Mouse (Mus musculus): ENCODE data around the gene Fut4. TPM values are rescaled to one million over a fixed set of nuclear protein-coding genes. Genes with fewer than 3 reads are reported as not detected.

Fut4 gene
- 6.3 and 7.6 TPM in 2 replicates for polyA plus RNA-seq (2016; fragmentation: Nextera tagmentation; extraction: Ambion mirVana)

DNA sequence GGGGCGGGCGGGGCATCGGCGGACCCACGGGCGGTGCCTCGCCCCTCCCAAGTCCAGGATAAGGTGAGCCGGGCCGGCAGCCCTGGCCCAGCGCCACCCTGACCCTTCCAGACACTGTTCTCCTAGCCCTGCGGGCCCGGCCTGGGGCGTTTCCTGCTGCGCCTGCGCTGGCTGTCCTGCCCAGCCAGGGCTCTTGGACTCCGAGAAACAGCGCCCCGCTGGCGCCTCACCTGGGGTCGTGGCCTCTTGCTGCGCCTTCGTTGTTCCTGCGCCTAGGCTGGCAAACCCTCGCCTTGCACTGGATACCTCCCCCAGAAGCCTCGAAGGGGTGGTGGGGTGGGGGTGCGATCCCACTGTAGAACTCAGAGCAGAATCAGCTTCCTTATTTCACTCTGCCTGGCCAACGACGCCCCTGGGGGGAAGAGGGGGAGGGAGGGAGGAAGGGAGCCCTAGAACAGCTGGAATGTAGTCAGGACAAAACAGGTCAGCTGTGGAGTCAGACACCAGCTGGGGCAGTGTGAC lies at the start of gene Fut4:
TSS of gene Fut4 (minus strand) at position 393 of the 522 bp plus-strand sequence.
- Histone ChIP-seq H3K36me3 (replicated peaks) (no peaks in the 10 kb centered on the region), H3K4me1 (peaks cover 18% of the 10 kb centered on the region), H3K27ac (replicated peaks) (peak within 1 kb of the TSS; percentile 87), H3K9me3 (no peaks in the 10 kb centered on the region), H3K27me3 (replicated peaks; ENCODE audit: low read depth, poor library complexity, severe bottlenecking) (peaks cover 30% of the 10 kb centered on the region), H3K4me3 (peak within 1 kb of the TSS; percentile 70)
- peak; percentile 81 for DNase-seq (ENCODE audit: low spot score)
- under 1% methylated on average over 28 of the region's 28 CpGs for WGBS

DNA sequence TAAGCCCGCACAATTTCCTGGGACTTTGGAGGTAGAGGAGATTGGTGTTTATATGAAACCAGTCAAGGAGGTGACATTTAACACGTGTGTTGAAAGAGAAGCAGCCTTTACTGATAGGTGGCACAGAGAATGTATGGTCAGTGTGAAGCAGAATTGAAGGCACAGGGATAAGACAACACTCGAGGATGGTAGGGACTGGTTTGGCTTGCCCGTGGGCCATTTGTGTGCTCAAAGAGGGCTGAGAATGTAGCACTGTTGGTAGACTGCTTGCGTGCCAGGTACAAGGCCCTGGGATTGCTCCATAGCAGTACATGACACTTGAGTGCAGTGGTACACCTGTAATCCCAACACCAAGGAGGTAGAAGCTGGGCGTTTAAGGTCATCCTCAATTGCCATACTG lies 35.2 kb upstream of the Fut4 start:
- no peaks in the 10 kb centered on the region for H3K27me3 ChIP-seq (replicated peaks; ENCODE audit: low read depth, poor library complexity, severe bottlenecking)
- H3K9me3 ChIP-seq, result no peaks in the 10 kb centered on the region
- H3K36me3 ChIP-seq (replicated peaks), result peaks cover 65% of the 10 kb centered on the region
- 92% methylated on average over 6 of the region's 6 CpGs for WGBS
- peaks cover 11% of the 10 kb centered on the region for H3K4me1 ChIP-seq
- H3K4me3 ChIP-seq, result no peak overlapping the region
- no peak overlapping the region for H3K27ac ChIP-seq (replicated peaks)
- DNase-seq (ENCODE audit: low spot score), result no peak

DNA sequence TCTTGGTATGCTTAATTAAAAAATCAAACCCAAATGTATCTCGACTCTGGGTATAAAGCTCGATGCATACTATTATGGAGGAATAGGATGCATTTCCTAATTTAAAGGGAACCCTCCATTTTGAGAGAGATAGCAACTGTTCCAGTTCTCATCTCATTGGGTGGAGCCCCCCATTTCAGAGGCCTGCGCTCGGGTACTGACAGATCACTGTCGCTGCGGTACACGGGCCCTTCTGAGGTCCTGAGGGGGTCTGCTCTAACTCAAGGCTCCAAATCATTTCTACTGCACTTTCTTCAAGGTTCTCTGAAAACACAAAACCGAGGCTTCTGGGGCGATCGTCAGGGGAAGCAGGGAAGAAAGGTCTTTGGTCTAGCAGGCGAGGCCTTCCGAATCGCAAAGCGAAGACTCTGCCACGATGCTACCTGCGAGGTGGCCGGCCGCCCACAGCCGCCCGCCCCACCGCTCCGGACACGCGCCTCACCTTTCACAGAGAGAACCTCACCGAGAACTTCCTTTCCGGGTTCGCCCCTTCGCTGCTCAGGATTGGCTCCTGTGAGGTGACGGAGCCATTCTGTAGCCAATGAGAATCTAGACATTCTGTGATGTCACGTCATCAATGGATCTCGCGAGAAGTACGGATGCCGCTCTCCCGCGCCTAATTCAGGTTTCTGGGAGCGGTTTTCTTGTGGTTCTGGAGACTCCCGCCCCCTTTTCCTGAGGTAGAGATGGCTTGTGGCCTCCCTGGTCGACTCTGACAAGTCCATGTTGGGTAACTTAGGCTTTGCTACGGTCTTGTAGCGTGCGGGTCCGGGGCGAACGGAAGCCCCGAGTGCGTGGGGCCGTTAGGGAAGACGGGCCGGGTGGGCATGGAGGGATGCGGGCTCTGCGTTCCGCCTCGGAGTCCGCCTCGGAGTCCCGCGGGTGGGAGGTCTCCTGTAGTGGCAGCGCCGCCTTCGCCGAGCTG lies 32.1 kb upstream of the Fut4 start, which contains the start of the genes Mre11a and Ankrd49:
TSS of gene Mre11a (plus strand) at position 616 of the 964 bp plus-strand sequence.
TSS of gene Ankrd49 (minus strand) at position 818 of the 964 bp plus-strand sequence.
- Histone ChIP-seq H3K27ac (replicated peaks) (peak within 1 kb of the TSS; percentile 97), H3K36me3 (replicated peaks) (peaks cover 63% of the 10 kb centered on the region)
- under 1% methylated on average over 62 of the region's 62 CpGs for WGBS

DNA sequence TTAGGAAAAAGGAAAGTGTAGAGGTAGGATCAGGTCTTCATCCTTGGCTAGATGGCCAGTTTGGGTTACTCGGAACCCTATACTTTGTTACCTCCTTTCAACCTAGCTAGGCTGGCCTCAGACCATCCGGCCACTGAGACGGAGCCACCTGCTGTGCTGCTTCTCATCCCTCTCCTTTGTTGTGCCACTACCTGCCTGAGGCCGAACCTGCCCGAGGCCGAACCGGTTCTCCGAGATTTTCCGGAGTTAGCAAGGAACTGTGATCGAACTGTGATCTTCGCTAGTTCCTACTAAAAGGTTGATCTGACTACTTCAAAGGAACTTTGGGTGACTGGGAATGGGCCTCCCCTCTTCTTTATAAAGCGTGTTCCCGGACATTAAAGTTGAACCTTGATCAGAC lies 26.1 kb upstream of the Fut4 start:
- Histone ChIP-seq H3K4me1 (no peaks in the 10 kb centered on the region), H3K9me3 (no peaks in the 10 kb centered on the region), H3K27ac (replicated peaks) (no peak overlapping the region), H3K27me3 (replicated peaks; ENCODE audit: low read depth, poor library complexity, severe bottlenecking) (no peaks in the 10 kb centered on the region), H3K4me3 (no peak overlapping the region), H3K36me3 (replicated peaks) (peaks cover 31% of the 10 kb centered on the region)
- peak; percentile 31 for DNase-seq (ENCODE audit: low spot score)
- WGBS, result 29% methylated on average over 13 of the region's 13 CpGs

More for the DNA sequence above, 32.1 kb upstream of the Fut4 start, which contains the start of the genes Mre11a and Ankrd49:
- Histone ChIP-seq H3K4me3 (peak within 1 kb of the TSS; percentile 86), H3K9me3 (no peaks in the 10 kb centered on the region), H3K4me1 (peaks cover 11% of the 10 kb centered on the region), H3K27me3 (replicated peaks; ENCODE audit: low read depth, poor library complexity, severe bottlenecking) (no peaks in the 10 kb centered on the region)
- peak; percentile 92 for DNase-seq (ENCODE audit: low spot score)

DNA sequence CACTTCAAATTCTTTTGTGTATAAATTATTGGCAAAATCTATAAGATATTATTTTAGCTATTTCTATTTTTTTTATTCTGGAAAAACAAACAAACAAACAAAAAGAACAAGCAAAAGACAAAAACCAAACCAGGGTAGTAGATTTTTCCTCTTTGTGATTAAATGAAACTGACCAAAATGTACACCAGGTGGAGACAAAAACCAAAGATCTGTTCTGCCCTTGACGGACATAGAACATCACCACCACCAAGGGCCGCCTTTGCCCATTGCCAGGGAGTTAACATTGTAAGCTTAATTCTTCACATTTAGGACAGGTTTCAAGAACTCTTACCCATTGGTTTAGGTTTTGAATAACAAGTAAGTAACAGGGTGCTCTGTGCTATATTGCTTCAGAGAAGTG lies 21.6 kb upstream of the Fut4 start:
- 54% methylated on average over 2 of the region's 2 CpGs for WGBS
- no peak overlapping the region for H3K4me3 ChIP-seq
- DNase-seq (ENCODE audit: low spot score), result no peak

DNA sequence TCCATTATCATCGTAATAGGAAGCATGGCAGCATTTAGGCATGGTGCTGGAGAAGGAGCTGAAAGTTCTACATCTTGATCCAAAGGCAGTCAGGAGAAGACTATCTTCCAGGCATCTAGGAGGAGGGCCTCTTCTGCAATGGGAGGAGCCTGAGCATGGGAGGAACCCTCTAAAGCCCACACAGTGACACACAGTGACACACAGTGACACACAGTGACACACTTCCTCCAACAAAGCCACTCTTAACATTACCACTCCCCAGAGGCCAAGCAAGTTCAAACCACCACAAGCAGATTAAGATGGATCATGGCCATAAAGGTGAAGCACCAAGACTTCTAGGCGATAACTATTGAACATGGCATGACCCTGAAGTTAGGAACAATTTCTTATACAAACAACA lies 19.9 kb upstream of the Fut4 start:
- DNase-seq (ENCODE audit: low spot score), result no peak
- Histone ChIP-seq H3K9me3 (no peaks in the 10 kb centered on the region), H3K4me3 (no peak overlapping the region), H3K36me3 (replicated peaks) (no peaks in the 10 kb centered on the region), H3K27ac (replicated peaks) (no peak overlapping the region), H3K4me1 (peaks cover 18% of the 10 kb centered on the region), H3K27me3 (replicated peaks; ENCODE audit: low read depth, poor library complexity, severe bottlenecking) (peaks cover 20% of the 10 kb centered on the region)
- 92% methylated on average over 2 of the region's 2 CpGs for WGBS

More for the DNA sequence above, 21.6 kb upstream of the Fut4 start:
- Histone ChIP-seq H3K27ac (replicated peaks) (no peak overlapping the region), H3K9me3 (no peaks in the 10 kb centered on the region), H3K4me1 (peaks cover 18% of the 10 kb centered on the region), H3K36me3 (replicated peaks) (no peaks in the 10 kb centered on the region), H3K27me3 (replicated peaks; ENCODE audit: low read depth, poor library complexity, severe bottlenecking) (peaks cover 15% of the 10 kb centered on the region)

DNA sequence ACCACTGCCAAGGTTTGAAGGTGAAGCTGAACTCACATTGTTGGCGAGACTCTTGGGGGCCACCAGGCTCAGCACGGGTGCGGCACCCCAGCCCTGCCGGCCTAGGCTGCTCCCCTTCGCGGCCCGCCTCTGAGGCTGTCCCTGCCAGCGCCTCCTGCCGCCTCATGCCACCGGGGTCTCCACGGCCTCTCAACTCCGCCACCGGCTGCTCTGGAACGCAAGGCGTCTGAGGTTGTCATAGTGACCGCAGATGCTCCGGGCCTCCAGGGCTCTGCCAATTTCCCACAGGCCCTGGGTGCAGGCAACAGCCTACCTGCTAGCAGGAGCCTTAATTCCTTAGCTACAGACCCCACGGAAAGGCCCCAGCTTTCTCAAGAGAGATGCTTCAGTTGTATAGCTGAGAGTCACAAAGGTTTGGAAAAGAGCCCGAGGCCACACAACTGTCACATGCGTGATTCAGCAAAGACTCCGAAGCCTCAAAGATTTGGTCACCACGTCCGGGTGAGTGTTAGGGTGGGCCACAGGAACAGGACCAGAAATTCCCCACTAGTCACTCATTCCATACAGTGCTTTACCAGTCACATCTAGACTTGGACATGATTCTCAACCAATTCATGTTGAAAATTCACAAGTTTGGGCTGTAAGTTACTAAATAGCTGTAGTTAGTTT lies 18.7 kb upstream of the Fut4 start, which contains the start of gene 1700012B09Rik:
TSS of gene 1700012B09Rik (minus strand) at position 228 of the 669 bp plus-strand sequence.
- DNase-seq (ENCODE audit: low spot score), result peak; percentile 52
- Histone ChIP-seq H3K36me3 (replicated peaks) (no peaks in the 10 kb centered on the region), H3K9me3 (no peaks in the 10 kb centered on the region), H3K4me1 (peaks cover 18% of the 10 kb centered on the region), H3K27ac (replicated peaks) (no peak within 1 kb of the TSS), H3K4me3 (peak within 1 kb of the TSS; percentile 28; the same call in 1 of the 2 replicates), H3K27me3 (replicated peaks; ENCODE audit: low read depth, poor library complexity, severe bottlenecking) (peaks cover 20% of the 10 kb centered on the region)
- WGBS, result 17% methylated on average over 23 of the region's 23 CpGs

DNA sequence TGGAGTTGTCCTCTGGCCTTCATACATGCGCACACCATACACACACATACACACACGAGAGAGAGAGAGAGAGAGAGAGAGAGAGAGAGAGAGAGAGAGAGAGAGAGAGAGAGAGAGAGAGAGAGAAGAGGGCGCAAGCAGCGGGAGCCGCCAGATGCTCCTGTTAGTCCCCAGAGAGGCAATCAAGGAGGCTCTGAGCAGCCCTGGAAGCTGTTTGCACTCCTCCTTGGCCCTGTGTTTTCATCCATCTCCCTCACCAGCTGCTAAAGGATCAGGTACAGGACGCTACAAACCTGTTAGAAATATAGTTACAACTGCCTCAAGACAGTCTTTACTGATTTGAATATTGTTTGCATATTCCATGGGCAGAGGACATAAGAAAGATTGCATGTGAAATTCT lies 17.6 kb upstream of the Fut4 start:
- no peak overlapping the region for H3K4me3 ChIP-seq
- H3K4me1 ChIP-seq, result peaks cover 18% of the 10 kb centered on the region
- H3K27ac ChIP-seq (replicated peaks), result no peak overlapping the region
- 49% methylated on average over 6 of the region's 6 CpGs for WGBS
- H3K9me3 ChIP-seq, result no peaks in the 10 kb centered on the region
- no peak for DNase-seq (ENCODE audit: low spot score)
- no peaks in the 10 kb centered on the region for H3K36me3 ChIP-seq (replicated peaks)
- peaks cover 20% of the 10 kb centered on the region for H3K27me3 ChIP-seq (replicated peaks; ENCODE audit: low read depth, poor library complexity, severe bottlenecking)

DNA sequence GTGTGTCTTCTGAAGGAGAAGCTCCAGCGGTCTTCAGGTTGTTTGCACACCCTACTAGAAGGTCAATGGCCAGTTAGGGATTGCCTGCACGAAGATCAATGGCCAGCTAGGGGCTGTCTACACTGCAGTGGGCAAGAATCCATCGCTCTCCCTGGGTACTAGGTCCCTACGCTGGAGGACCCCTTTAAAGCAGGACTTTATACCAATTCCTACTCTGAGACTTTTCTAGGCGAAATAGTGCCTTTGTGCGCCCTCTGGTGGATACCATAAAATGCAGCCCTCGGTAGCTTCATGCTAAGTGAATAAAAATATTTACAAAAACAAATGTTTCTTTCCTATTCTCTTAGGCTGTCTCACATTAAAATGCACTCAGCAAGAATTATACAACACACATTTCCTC lies 12.6 kb upstream of the Fut4 start:
- Histone ChIP-seq H3K4me3 (no peak overlapping the region), H3K4me1 (peaks cover 5% of the 10 kb centered on the region; the same call in 1 of the 2 replicates), H3K9me3 (no peaks in the 10 kb centered on the region), H3K27me3 (replicated peaks; ENCODE audit: low read depth, poor library complexity, severe bottlenecking) (0 out of 2 replicates have a peak, but pooled peaks cover 6% of the 10 kb centered on the region), H3K27ac (replicated peaks) (no peak overlapping the region), H3K36me3 (replicated peaks) (no peaks in the 10 kb centered on the region)
- DNase-seq (ENCODE audit: low spot score), result peak; percentile 55
- 29% methylated on average over 7 of the region's 7 CpGs for WGBS

DNA sequence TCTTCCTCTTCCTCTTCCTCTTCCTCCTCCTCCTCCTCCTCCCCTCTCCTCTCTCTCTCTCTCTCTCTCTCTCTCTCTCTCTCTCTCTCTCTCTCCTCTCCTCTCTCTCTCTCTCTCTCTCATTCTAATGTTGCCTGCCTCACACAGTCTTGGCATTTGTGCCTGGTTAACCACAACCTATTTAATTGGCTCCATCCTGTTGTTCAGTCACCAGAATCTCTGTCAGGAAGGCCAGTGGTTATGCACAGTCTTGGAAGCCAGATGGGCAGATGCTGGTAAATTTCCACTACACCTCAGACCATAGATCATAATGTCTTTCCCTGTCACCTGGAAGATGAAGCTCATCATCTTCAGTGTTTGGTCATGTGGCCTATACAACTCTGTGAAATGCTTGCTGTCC lies 7.1 kb upstream of the Fut4 start:
- H3K27me3 ChIP-seq (replicated peaks; ENCODE audit: low read depth, poor library complexity, severe bottlenecking), result no peaks in the 10 kb centered on the region
- no peaks in the 10 kb centered on the region for H3K9me3 ChIP-seq
- no peak overlapping the region for H3K4me3 ChIP-seq
- no peaks in the 10 kb centered on the region for H3K36me3 ChIP-seq (replicated peaks)
- no peak for DNase-seq (ENCODE audit: low spot score)
- peaks cover 6% of the 10 kb centered on the region; the same call in 1 of the 2 replicates for H3K4me1 ChIP-seq
- H3K27ac ChIP-seq (replicated peaks), result no peak overlapping the region

DNA sequence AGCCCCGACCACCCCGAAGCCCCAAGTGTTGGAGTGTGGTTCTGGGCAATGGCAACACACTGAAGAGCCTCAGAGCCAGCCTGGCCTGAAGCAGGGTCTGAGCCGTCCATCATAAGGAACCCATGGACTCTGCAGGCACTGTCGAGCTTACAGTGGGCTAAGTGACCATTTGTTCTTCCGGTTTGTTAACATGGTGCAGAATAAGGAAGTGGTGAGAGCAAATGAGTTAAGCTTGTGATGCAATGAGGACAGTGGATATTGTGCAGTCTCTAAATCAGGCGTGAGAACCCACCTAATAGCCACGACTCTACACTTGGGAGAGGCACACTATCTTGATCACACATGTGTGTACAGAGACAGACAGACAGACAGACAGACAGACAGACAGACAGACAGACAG lies 6.4 kb upstream of the Fut4 start:
- Histone ChIP-seq H3K27ac (replicated peaks) (no peak overlapping the region), H3K9me3 (no peaks in the 10 kb centered on the region), H3K4me1 (peaks cover 6% of the 10 kb centered on the region; the same call in 1 of the 2 replicates), H3K4me3 (no peak overlapping the region), H3K27me3 (replicated peaks; ENCODE audit: low read depth, poor library complexity, severe bottlenecking) (no peaks in the 10 kb centered on the region), H3K36me3 (replicated peaks) (no peaks in the 10 kb centered on the region)
- no peak for DNase-seq (ENCODE audit: low spot score)
- WGBS, result 77% methylated on average over 7 of the region's 7 CpGs

DNA sequence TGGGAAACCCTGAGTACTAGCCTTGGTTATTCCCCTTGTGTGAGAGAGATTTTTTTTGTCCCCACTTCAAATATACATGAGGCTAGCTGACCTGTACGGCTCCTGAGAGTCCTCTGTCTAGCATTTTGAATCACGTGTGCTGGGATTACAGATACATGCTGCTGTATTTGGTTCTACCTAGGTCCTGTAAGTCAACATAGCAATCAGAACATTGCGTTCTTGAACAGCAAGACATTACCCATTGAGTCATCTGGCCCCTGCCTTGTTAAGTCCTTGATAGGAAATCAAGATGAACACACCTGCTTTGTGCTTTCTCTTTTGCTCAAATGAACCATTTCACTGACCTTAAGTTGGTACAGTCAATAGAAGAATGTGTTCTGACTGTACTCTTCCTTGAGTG lies 2.3 kb upstream of the Fut4 start:
- no peak for DNase-seq (ENCODE audit: low spot score)
- 89% methylated on average over 3 of the region's 3 CpGs for WGBS

More for the DNA sequence above, 2.3 kb upstream of the Fut4 start:
- Histone ChIP-seq H3K4me3 (no peak overlapping the region), H3K27ac (replicated peaks) (no peak overlapping the region), H3K9me3 (no peaks in the 10 kb centered on the region), H3K27me3 (replicated peaks; ENCODE audit: low read depth, poor library complexity, severe bottlenecking) (peaks cover 25% of the 10 kb centered on the region), H3K36me3 (replicated peaks) (no peaks in the 10 kb centered on the region), H3K4me1 (peaks cover 25% of the 10 kb centered on the region)

Data from embryonic facial prominence, embryonic 10.5 days (tissue).